Mouse (Mus musculus) myocyte (in vitro differentiated cells): Measurements from ENCODE around the gene Tmsb15b2. TPM values are rescaled to one million over a fixed set of nuclear protein-coding genes. Genes with fewer than 3 reads are reported as not detected.
"Not testable (repeated sequence)": the region's sequence is repeated elsewhere in the genome, so short reads cannot be mapped to it uniquely, and the experiment has no call there.

Experiments
- H3K27me3 ChIP-seq: one replicate; pipeline ENCODE4 v1.6.1; 2011; ENCODE audit not compliant: control insufficient read depth, insufficient read depth, insufficient read length
- H3K36me3 ChIP-seq: one replicate; pipeline ENCODE4 v1.6.1; 2011; ENCODE audit not compliant: control insufficient read depth, insufficient read depth
- H3K4me2 ChIP-seq: one replicate; pipeline ENCODE4 v1.6.1; 2011; ENCODE audit warnings: low read depth, control low read depth
- H3K4me3 ChIP-seq: one replicate; pipeline ENCODE4 v1.5.1; 2011; ENCODE audit warnings: mild to moderate bottlenecking, control low read depth, moderate library complexity
- H3K79me2 ChIP-seq: one replicate; pipeline ENCODE4 v1.6.1; 2011; ENCODE audit not compliant: control insufficient read depth, insufficient read depth
- H3ac ChIP-seq: one replicate; pipeline ENCODE4 v1.6.1; 2011; ENCODE audit not compliant: control insufficient read depth, insufficient read length
- CEBPB ChIP-seq: IDR thresholded peaks from 2 replicates; pipeline ENCODE4 v1.6.1; 2011; ENCODE audit warnings: mild to moderate bottlenecking, moderate library complexity; ENCODE audit not compliant: poor library complexity, insufficient read depth, severe bottlenecking
- E2F4 ChIP-seq: IDR thresholded peaks from one replicate; pipeline ENCODE4 v1.6.1; 2011; ENCODE audit warnings: mild to moderate bottlenecking, control low read depth, moderate library complexity; ENCODE audit not compliant: insufficient read depth
- MAX ChIP-seq: IDR thresholded peaks from one replicate; pipeline ENCODE4 v1.6.1; 2011; ENCODE audit warnings: low read depth, mild to moderate bottlenecking, control low read depth
- MYOD1 ChIP-seq, 3 experiments: IDR thresholded peaks; one replicate each; pipeline ENCODE4 v1.6.1; 2011; ENCODE audit warnings: control low read depth in 2 of 3, low read depth in 2 of 3, mild to moderate bottlenecking in 2 of 3, moderate library complexity in 1 of 3; ENCODE audit not compliant: insufficient read length in 2 of 3, control insufficient read depth in 1 of 3
- MYOG ChIP-seq, 3 experiments: IDR thresholded peaks; one replicate each; pipeline ENCODE4 v1.6.1; 2011; ENCODE audit warnings: control low read depth in 2 of 3, low read depth in 2 of 3, mild to moderate bottlenecking in 2 of 3; ENCODE audit not compliant: insufficient read length in 2 of 3, control insufficient read depth in 1 of 3, insufficient read depth in 1 of 3
- POLR2A ChIP-seq: IDR thresholded peaks from one replicate; pipeline ENCODE4 v1.6.1; 2011; ENCODE audit warnings: low read depth, mild to moderate bottlenecking, control low read depth, moderate library complexity; ENCODE audit not compliant: insufficient read length
- POLR2AphosphoS2 ChIP-seq: IDR thresholded peaks from one replicate; pipeline ENCODE4 v1.6.1; 2011; ENCODE audit warnings: low read depth, control low read depth; ENCODE audit not compliant: insufficient read length
- REST ChIP-seq: IDR thresholded peaks from one replicate; pipeline ENCODE4 v1.6.1; 2011; ENCODE audit warnings: mild to moderate bottlenecking, control low read depth, moderate library complexity; ENCODE audit not compliant: insufficient read depth, insufficient read length
- SRF ChIP-seq: IDR thresholded peaks from one replicate; pipeline ENCODE4 v1.6.1; 2011; ENCODE audit warnings: low read depth; ENCODE audit not compliant: control insufficient read depth, insufficient read length
- TCF12 ChIP-seq: IDR thresholded peaks from one replicate; pipeline ENCODE4 v1.6.1; 2011; ENCODE audit warnings: mild to moderate bottlenecking, control low read depth; ENCODE audit not compliant: poor library complexity, insufficient read depth, severe bottlenecking
- TCF3 ChIP-seq: IDR thresholded peaks from one replicate; pipeline ENCODE4 v1.6.1; 2011; ENCODE audit warnings: low read depth, control low read depth; ENCODE audit not compliant: insufficient read length
- USF1 ChIP-seq: IDR thresholded peaks from one replicate; pipeline ENCODE4 v1.6.1; 2011; ENCODE audit warnings: low read depth, mild to moderate bottlenecking, control low read depth, moderate library complexity
- polyA plus RNA-seq: library from polyadenylated mRNA; unstranded; fragments of >200 nt; fragmentation: generic; extraction: Trizol; gene quantifications from one replicate; pipeline ENCODE4 v1.2.1, GENCODE M21; 2012; ENCODE audit warnings: missing spikeins

Tmsb15b2 gene
- polyA plus RNA-seq, 1 experiment: not detected

- Histone ChIP-seq H3K27me3 (no peaks in the 10 kb centered on the region), H3K4me2 (no peak overlapping the region), H3K4me3 (no peak overlapping the region), H3K79me2 (no peaks in the 10 kb centered on the region), H3ac (no peak overlapping the region), H3K36me3 (no peaks in the 10 kb centered on the region)
- TF ChIP-seq E2F4 (no peak), TCF3 (no peak), MYOD1 (IDR thresholded peaks at IDR 0.05; ENCODE audit: control insufficient read depth in 1 of 3, insufficient read length in 2 of 3, low read depth in 2 of 3) (no peak), USF1 (no peak), POLR2A (no peak), SRF (no peak), MAX (no peak), CEBPB (no peak), MYOG (IDR thresholded peaks at IDR 0.05; ENCODE audit: control insufficient read depth in 1 of 3, insufficient read depth in 1 of 3, insufficient read length in 2 of 3, low read depth in 2 of 3) (no peak), TCF12 (no peak), REST (no peak), POLR2AphosphoS2 (no peak)
Observed at GRCm38 (mm10) chrX:136978616-136979015, 3.3 kb upstream of the Tmsb15b2 start.

GRCm38 (mm10) chrX:136976424-136977084 lies 1.3 kb upstream of the Tmsb15b2 start, which contains the start of the genes Tmsb15l and Tmsb15b1:
Gene Tmsb15l (minus strand): TSS chrX:136976869.
Gene Tmsb15b1 (minus strand): TSS chrX:136976874.
- Histone ChIP-seq H3ac (no peak within 1 kb of the TSS), H3K27me3 (no peaks in the 10 kb centered on the region), H3K36me3 (no peaks in the 10 kb centered on the region), H3K4me3 (no peak within 1 kb of the TSS), H3K4me2 (no peak within 1 kb of the TSS), H3K79me2 (no peaks in the 10 kb centered on the region)
- TF ChIP-seq E2F4 (no peak), SRF (no peak), TCF3 (no peak), MYOG (IDR thresholded peaks at IDR 0.05; ENCODE audit: control insufficient read depth in 1 of 3, insufficient read depth in 1 of 3, insufficient read length in 2 of 3, low read depth in 2 of 3) (no peak), REST (no peak), POLR2AphosphoS2 (no peak), POLR2A (no peak), USF1 (no peak), MYOD1 (IDR thresholded peaks at IDR 0.05; ENCODE audit: control insufficient read depth in 1 of 3, insufficient read length in 2 of 3, low read depth in 2 of 3) (no peak), TCF12 (no peak), CEBPB (no peak), MAX (no peak)

GRCm38 (mm10) chrX:136959688-136960087 lies 15.6 kb downstream of the Tmsb15b2 start:
- Histone ChIP-seq H3K4me2 (no peak overlapping the region), H3K79me2 (no peaks in the 10 kb centered on the region), H3K4me3 (no peak overlapping the region), H3ac (no peak overlapping the region), H3K27me3 (no peaks in the 10 kb centered on the region), H3K36me3 (no peaks in the 10 kb centered on the region)
- TF ChIP-seq MYOD1 (IDR thresholded peaks at IDR 0.05; ENCODE audit: control insufficient read depth in 1 of 3, insufficient read length in 2 of 3, low read depth in 2 of 3) (no peak), TCF12 (no peak), REST (no peak), TCF3 (no peak), SRF (no peak), POLR2AphosphoS2 (no peak), E2F4 (no peak), USF1 (no peak), CEBPB (no peak)

GRCm38 (mm10) chrX:136958300-136958699 lies 17.0 kb downstream of the Tmsb15b2 start:
- not testable (repeated sequence) for H3ac ChIP-seq

GRCm38 (mm10) chrX:136957583-136958279 lies 17.6 kb downstream of the Tmsb15b2 start:
- not testable (repeated sequence) for H3K4me2 ChIP-seq, H3K4me3 ChIP-seq, H3ac ChIP-seq, H3K79me2 ChIP-seq, H3K36me3 ChIP-seq, H3K27me3 ChIP-seq

More at GRCm38 (mm10) chrX:136958300-136958699, 17.0 kb downstream of the Tmsb15b2 start:
- H3K27me3 ChIP-seq, H3K36me3 ChIP-seq, H3K4me3 ChIP-seq, H3K4me2 ChIP-seq, H3K79me2 ChIP-seq: not testable (repeated sequence)
